Mouse (Mus musculus) gastrocnemius, adult 2 months (tissue): ENCODE data around the gene Rmnd5a. TPM values are rescaled to one million over a fixed set of nuclear protein-coding genes. Genes with fewer than 3 reads are reported as not detected.

Source experiments
- DNase-seq: peaks from one replicate; pipeline ENCODE4 v3.0.0; 2022
- H3K27ac ChIP-seq: fragments of 200-600 bp; 2 replicates; pipeline ENCODE4 v1.8.1; 2022; ENCODE audit warnings: mild to moderate bottlenecking
- H3K4me3 ChIP-seq: fragments of 200-600 bp; 2 replicates; pipeline ENCODE4 v1.8.1; 2022; ENCODE audit warnings: mild to moderate bottlenecking, moderate library complexity
- CTCF ChIP-seq: fragments of 200-600 bp; IDR thresholded peaks from 2 replicates; pipeline ENCODE4 v1.8.1; 2022; ENCODE audit warnings: antibody characterized with exemption, mild to moderate bottlenecking, moderate library complexity
- intact Hi-C: fragments of 180-260 bp; cut with DNase I; formaldehyde crosslinking; loops from one replicate; pipeline ENCODE4 v1.15.1; 2025
- total RNA-seq, 2 experiments: library from RNA; stranded (reverse); gene quantifications; 2 replicates each; pipeline ENCODE4 v1.2.3; 2021

Rmnd5a gene
- total RNA-seq, 2 experiments from 2014 or later, result 114 to 132 TPM

DNA sequence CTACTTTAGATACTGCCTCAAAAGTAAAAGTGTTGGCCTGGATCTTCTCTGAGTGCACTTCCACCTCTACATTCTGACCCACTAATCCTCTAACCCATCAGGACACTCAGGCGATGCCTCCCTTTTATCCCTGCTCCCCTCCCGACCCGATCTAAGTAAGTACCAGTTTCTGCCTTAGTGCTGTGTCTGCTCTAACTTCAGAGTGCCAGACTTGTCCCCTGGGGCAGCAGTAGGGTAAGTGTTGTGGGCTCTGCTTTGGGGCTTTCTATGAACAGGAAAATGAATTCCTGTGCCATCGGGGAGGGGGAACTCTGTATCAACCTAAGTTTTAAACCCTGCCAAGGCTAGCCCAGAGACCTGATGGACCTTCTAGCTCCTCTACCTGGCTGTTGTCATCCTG is 80.2 kb downstream of the Rmnd5a start:
- Histone ChIP-seq H3K27ac (no peak overlapping the region), H3K4me3 (no peak overlapping the region)
- no peak for DNase-seq
- intact Hi-C loops, result no loop called here
- no peak for TF ChIP-seq CTCF

DNA sequence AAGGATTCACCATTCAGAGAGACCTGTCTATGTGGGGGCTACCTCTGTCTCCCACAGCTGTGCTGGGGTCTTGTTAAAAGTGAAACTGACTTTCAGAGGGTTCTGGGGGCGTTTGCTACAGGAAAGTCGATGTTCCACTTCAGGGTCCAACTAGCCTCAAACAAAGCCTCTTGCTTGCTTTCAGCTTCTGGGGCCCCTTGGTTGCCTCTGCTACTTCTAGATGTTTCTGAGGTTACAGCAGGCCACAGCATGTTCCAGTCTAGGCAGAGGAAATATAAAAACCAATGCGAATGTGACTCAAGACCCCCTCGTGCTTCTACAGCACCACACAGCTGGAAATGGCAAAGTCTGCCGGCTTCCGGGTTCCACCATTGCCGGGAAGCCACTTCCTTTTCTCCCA is 82.9 kb downstream of the Rmnd5a start:
- H3K4me3 ChIP-seq, result no peak overlapping the region
- no peak overlapping the region for H3K27ac ChIP-seq
- no peak for TF ChIP-seq CTCF
- intact Hi-C loops, result no loop called here
- no peak for DNase-seq

GRCm38 (mm10) chr6:71353722-71354121 is 86.7 kb downstream of the Rmnd5a start:
- DNase-seq, result no peak
- H3K27ac ChIP-seq, result no peak overlapping the region
- no peak overlapping the region for H3K4me3 ChIP-seq
- TF ChIP-seq CTCF, result no peak
- intact Hi-C loops, result no loop called here

DNA sequence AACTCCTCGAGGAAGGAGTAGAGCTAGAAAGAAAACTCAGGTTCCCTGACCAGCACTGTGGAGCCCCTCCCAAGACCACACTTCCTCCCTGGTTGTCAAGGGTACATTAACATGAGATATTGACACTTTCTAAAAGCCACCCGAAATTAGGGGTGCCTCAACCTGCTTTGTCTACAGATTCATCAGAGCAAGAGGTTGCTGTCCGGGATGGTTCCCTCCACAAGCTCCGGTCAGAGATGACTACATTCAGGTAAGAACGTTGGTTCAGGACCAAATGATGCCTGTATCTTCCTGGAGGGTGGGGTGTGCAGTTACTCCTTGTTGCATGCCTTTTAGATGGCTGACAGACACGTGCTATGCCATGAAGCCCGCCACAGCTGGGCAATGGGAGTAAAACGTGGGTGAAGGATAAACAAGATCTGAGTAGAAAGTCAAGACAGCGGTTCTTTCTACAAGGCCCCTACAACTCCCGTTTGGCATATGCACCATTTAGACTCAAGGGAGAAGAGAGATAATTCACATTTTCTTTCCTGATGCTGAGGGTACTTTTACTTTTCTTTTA is 87.5 kb downstream of the Rmnd5a start:
- Histone ChIP-seq H3K27ac (no peak overlapping the region), H3K4me3 (no peak overlapping the region)
- no peak for TF ChIP-seq CTCF
- intact Hi-C loops, result no loop called here
- no peak for DNase-seq

DNA sequence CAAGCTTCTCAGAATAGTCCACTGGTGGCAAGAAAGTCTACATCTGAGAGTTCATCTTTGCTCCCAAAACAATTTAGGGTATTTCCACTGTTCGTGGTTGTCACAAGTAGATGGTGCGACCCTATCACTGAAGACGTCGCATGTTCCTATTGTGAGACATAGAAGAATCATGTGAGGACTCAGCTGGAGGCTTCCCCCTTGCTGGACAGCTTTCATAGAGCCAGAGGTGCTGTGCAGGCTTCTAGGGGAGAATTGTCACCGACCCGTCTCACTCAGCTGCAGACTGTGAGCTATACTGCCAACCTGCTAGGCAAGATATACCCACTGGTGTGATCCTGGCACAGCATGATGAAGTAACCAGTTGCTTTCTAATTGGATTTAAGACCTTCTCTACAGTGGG is 88.2 kb downstream of the Rmnd5a start:
- no peak for DNase-seq
- intact Hi-C loops, result no loop called here

DNA sequence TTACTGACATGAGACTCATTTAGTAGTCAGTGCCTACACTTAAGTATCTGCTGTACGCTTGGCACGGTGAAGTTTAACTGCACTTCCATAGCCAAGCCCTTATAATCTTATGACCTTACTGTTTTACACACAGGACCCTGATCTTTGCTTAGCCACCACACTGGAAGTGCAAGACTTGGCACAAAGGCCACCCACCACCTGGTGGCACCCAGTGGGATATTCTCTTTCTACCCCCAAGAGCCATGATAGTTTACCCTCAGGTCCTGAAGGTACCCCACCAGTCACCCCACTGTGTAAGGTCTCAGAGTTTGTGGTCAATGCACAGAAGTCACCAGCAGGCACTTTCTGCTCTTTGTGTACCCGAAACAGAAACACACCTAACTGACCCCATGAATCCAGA is 89.2 kb downstream of the Rmnd5a start:
- DNase-seq, result no peak
- H3K4me3 ChIP-seq, result no peak overlapping the region
- no peak overlapping the region for H3K27ac ChIP-seq
- TF ChIP-seq CTCF, result no peak; the same call in 1 of the 2 replicates
- intact Hi-C loops, result no loop called here

More for the DNA sequence above, 88.2 kb downstream of the Rmnd5a start:
- H3K27ac ChIP-seq, result no peak overlapping the region
- no peak for TF ChIP-seq CTCF
- no peak overlapping the region for H3K4me3 ChIP-seq

DNA sequence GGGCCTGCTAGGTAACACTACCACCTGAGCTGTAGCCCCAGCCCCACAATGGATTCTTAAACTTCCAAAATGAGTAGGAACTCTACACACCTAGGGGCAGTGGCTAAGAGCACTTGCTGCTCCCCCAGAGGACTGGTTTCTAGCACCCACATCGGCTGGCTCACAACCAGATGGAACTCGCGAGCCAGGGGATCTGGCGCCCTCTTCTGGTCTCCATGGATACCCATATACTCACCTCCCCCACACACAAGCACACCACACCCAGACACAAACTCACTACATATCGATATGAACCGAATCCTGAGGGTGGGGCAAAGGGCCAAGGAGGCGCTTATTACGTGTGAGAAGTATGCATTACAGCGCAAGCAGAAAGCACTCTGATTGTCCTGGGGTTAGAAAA is 92.4 kb downstream of the Rmnd5a start:
- Histone ChIP-seq H3K27ac (no peak overlapping the region), H3K4me3 (no peak overlapping the region)
- peak; percentile 4; the same call in 1 of the 2 replicates for TF ChIP-seq CTCF
- DNase-seq, result no peak
- intact Hi-C loops, result no loop called here

- TF ChIP-seq CTCF, result no peak
- Histone ChIP-seq H3K27ac (no peak overlapping the region), H3K4me3 (no peak overlapping the region)
- DNase-seq, result no peak
- intact Hi-C loops, result no loop called here
Observed at GRCm38 (mm10) chr6:71341179-71341578, 99.3 kb downstream of the Rmnd5a start.

GRCm38 (mm10) chr6:71339351-71339750 is 101.1 kb downstream of the Rmnd5a start:
- no peak for TF ChIP-seq CTCF
- DNase-seq, result no peak
- no peak overlapping the region for H3K4me3 ChIP-seq
- H3K27ac ChIP-seq, result no peak overlapping the region
- intact Hi-C loops, result no loop called here

DNA sequence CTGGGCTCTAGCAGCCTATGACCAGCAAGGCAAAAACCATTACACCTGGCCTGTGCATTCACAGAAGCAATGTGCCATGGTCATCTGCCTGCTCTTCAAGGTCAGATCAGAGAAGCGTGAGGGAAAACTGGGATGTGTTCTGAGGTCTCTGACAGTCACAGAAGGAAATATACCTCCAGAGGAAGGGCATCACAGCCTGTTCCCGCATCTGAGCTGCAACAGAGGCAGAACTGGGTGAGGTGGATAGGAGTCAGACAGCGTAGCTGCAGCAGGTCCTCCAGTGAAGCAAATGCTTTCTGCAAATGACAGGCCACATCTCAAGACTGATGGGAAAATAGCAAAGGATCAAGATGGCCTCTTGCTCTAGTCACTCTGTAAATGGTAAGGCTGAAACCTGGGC is 101.5 kb downstream of the Rmnd5a start:
- H3K4me3 ChIP-seq, result no peak overlapping the region
- DNase-seq, result no peak
- no peak overlapping the region for H3K27ac ChIP-seq
- intact Hi-C loops, result no loop called here
- TF ChIP-seq CTCF, result no peak

Other genes with a start within 250 kb of the Rmnd5a start
- not detected for gene Fabp1, start 240.8 kb downstream of the Rmnd5a start, total RNA-seq
- gene Krcc1, start 169.0 kb downstream of the Rmnd5a start, total RNA-seq, result 10 to 100 TPM; 23.7 to 33.6 TPM
- 100 to 1,000 TPM; 370 to 385 TPM for gene Smyd1, start 118.4 kb downstream of the Rmnd5a start, total RNA-seq
- not detected for gene Cd8b1, start 117.8 kb downstream of the Rmnd5a start, total RNA-seq
- not detected for gene Cd8a, start 67.2 kb downstream of the Rmnd5a start, total RNA-seq
- gene Rnf103, start 53.3 kb upstream of the Rmnd5a start, total RNA-seq, result 10 to 100 TPM; 20.2 to 20.3 TPM
- gene Chmp3, start 103.2 kb upstream of the Rmnd5a start, total RNA-seq, result 10 to 100 TPM; 41.9 to 45.6 TPM
- gene Kdm3a, start 192.4 kb upstream of the Rmnd5a start, total RNA-seq, result 10 to 100 TPM; 11.8 to 12.1 TPM